In genomic region chr12:54709691-54710493, GRCm38 (mm10) we compare ENCODE assay signal across 8 mouse cellular contexts. TPM values are rescaled to one million over a fixed set of nuclear protein-coding genes. Genes with fewer than 3 reads are reported as not detected.
A peak's percentile ranks its signal among the peaks of the same experiment; 100 is the strongest.
DNase-seq lines count a peak whose midpoint lies in the region; ATAC-seq and TF ChIP-seq lines count a peak whose summit lies in the region.
"Not testable (repeated sequence)": the region's sequence is repeated elsewhere in the genome, so short reads cannot be mapped to it uniquely, and the experiment has no call there.

No protein-coding gene starts in this region.

- not testable (repeated sequence) for TF ChIP-seq EP300 in liver, postnatal 0 days (IDR thresholded peaks at IDR 0.05; ENCODE audit: low read depth); stomach, postnatal 0 days (optimal IDR thresholded peaks at IDR 0.05)

- not testable (repeated sequence) for H3K4me2 ChIP-seq in heart, embryonic 11.5 days; hindbrain, embryonic 16.5 days (ENCODE audit: low read length); liver, postnatal 0 days (ENCODE audit: low read depth, low read length); midbrain, embryonic 16.5 days (ENCODE audit: low read length); stomach, postnatal 0 days (replicated peaks; ENCODE audit: low read depth)

- peak; percentile 10 for DNase-seq in adrenal gland, adult 2 months
- DNase-seq in layer of hippocampus, adult 11-12 months (ENCODE audit: low spot score), result peak; percentile 2
- DNase-seq in liver, postnatal 0 days; stomach, postnatal 0 days (ENCODE audit: low spot score): not testable (repeated sequence)

- 1% methylated on average over 11 of the region's 44 CpGs for WGBS in heart, embryonic 11.5 days (ENCODE audit: insufficient replicate concordance)
- WGBS in hindbrain, embryonic 16.5 days, result 0% methylated on average over 8 of the region's 44 CpGs
- 0% methylated on average over 4 of the region's 44 CpGs for WGBS in liver, postnatal 0 days (ENCODE audit: insufficient replicate concordance)
- WGBS in midbrain, embryonic 16.5 days, result 1% methylated on average over 8 of the region's 44 CpGs
- WGBS in stomach, postnatal 0 days, result 0% methylated on average over 8 of the region's 44 CpGs

- not testable (repeated sequence) for H3K27ac ChIP-seq in heart, embryonic 11.5 days (ENCODE audit: low read depth, low read length); hindbrain, embryonic 16.5 days (ENCODE audit: low read depth, low read length); liver, postnatal 0 days (ENCODE audit: low read depth); midbrain, embryonic 16.5 days (ENCODE audit: low read length); stomach, postnatal 0 days (replicated peaks)

- ATAC-seq in erythroid progenitor cell, adult 5-6 weeks (replicated peaks; ENCODE audit: low FRiP score, poor library complexity, severe bottlenecking), result peak; percentile 75
- ATAC-seq in heart, embryonic 11.5 days (replicated peaks; ENCODE audit: insufficient number of reproducible peaks, low FRiP score, low TSS enrichment), result peak; percentile 67
- ATAC-seq in hindbrain, embryonic 16.5 days, result peak; percentile 84
- peak; percentile 22 for ATAC-seq in liver, postnatal 0 days
- ATAC-seq in midbrain, embryonic 16.5 days, result peak; percentile 84
- ATAC-seq in stomach, postnatal 0 days (ENCODE audit: low FRiP score, low TSS enrichment), result peak; percentile 42

- not testable (repeated sequence) for H3K4me3 ChIP-seq in heart, embryonic 11.5 days (ENCODE audit: low read depth, low read length); hindbrain, embryonic 16.5 days (ENCODE audit: low read length); liver, postnatal 0 days (ENCODE audit: low read depth, low read length); midbrain, embryonic 16.5 days (ENCODE audit: low read depth, low read length); stomach, postnatal 0 days (ENCODE audit: low read depth, low read length)

- H3K36me3 ChIP-seq in heart, embryonic 11.5 days (ENCODE audit: control insufficient read depth, insufficient read depth, low read length); hindbrain, embryonic 16.5 days (ENCODE audit: control insufficient read depth, insufficient read depth, low read length); liver, postnatal 0 days (replicated peaks; ENCODE audit: insufficient read depth, low read length); midbrain, embryonic 16.5 days (ENCODE audit: control insufficient read depth, insufficient read depth, low read length); stomach, postnatal 0 days (ENCODE audit: control insufficient read depth, insufficient read depth, low read length): not testable (repeated sequence)

- not testable (repeated sequence) for H3K27me3 ChIP-seq in heart, embryonic 11.5 days (ENCODE audit: control insufficient read depth, insufficient read depth, low read length); hindbrain, embryonic 16.5 days (replicated peaks; ENCODE audit: control insufficient read depth, insufficient read depth, low read length); liver, postnatal 0 days (ENCODE audit: insufficient read depth, low read length); midbrain, embryonic 16.5 days (ENCODE audit: control insufficient read depth, insufficient read depth, low read depth, low read length); stomach, postnatal 0 days (ENCODE audit: control insufficient read depth, insufficient read depth, low read length)

- TF ChIP-seq CTCF in liver, postnatal 0 days (IDR thresholded peaks at IDR 0.05; ENCODE audit: low read depth); stomach, postnatal 0 days (IDR thresholded peaks at IDR 0.05; ENCODE audit: low read depth): not testable (repeated sequence)

- H3K9ac ChIP-seq in heart, embryonic 11.5 days (ENCODE audit: low read depth, low read length); hindbrain, embryonic 16.5 days (ENCODE audit: low read depth, low read length); liver, postnatal 0 days (replicated peaks); midbrain, embryonic 16.5 days (ENCODE audit: low read depth, low read length); stomach, postnatal 0 days (ENCODE audit: low read length): not testable (repeated sequence)

- not testable (repeated sequence) for H3K4me1 ChIP-seq in heart, embryonic 11.5 days (ENCODE audit: control insufficient read depth, insufficient read depth, low read length); hindbrain, embryonic 16.5 days (ENCODE audit: control insufficient read depth, insufficient read depth, low read depth, low read length); liver, postnatal 0 days (ENCODE audit: insufficient read depth); midbrain, embryonic 16.5 days (ENCODE audit: control insufficient read depth, insufficient read depth, low read length); stomach, postnatal 0 days (replicated peaks; ENCODE audit: control insufficient read depth, insufficient read depth)

- H3K9me3 ChIP-seq in heart, embryonic 11.5 days (replicated peaks; ENCODE audit: control insufficient read depth, low read length); hindbrain, embryonic 16.5 days (ENCODE audit: control insufficient read depth, low read length); liver, postnatal 0 days (ENCODE audit: low read length); midbrain, embryonic 16.5 days (replicated peaks; ENCODE audit: control insufficient read depth, low read length, poor library complexity, severe bottlenecking); stomach, postnatal 0 days (ENCODE audit: control insufficient read depth, low read length): not testable (repeated sequence)

RNA-seq across cellular contexts. Expression of gene Eapp, which starts 14.2 kb away (rescaled TPM):
- total RNA-seq in adrenal gland, adult 2 months (2021), result 10 to 100 TPM; 38.5 to 43.3 TPM
- polyA plus RNA-seq in adrenal gland, adult 2 months (2012; rRNA removed), result 12.4 and 18.7 TPM in 2 replicates
- 46.1 and 46.9 TPM in 2 replicates for total RNA-seq in erythroid progenitor cell, adult 5-6 weeks (2015; ENCODE audit: low replicate concordance)
- total RNA-seq in erythroid progenitor cell, adult 5-6 weeks (2017; ENCODE audit: low replicate concordance), result 24.0 and 48.3 TPM in 2 replicates
- 49.9 and 52.4 TPM in 2 replicates for polyA plus RNA-seq in heart, embryonic 11.5 days (2014; fragmentation: Nextera tagmentation; extraction: Ambion mirVana)
- 73.4 and 81.1 TPM in 2 replicates for polyA plus RNA-seq in hindbrain, embryonic 16.5 days (2015; fragmentation: Nextera tagmentation; extraction: Ambion mirVana)
- polyA plus RNA-seq in liver, postnatal 0 days (2015; fragmentation: Nextera tagmentation; extraction: Ambion mirVana), result 40.3 and 44.2 TPM in 2 replicates
- 82.1 and 84.0 TPM in 2 replicates for polyA plus RNA-seq in midbrain, embryonic 16.5 days (2015; fragmentation: Nextera tagmentation; extraction: Ambion mirVana)
- polyA plus RNA-seq in stomach, postnatal 0 days (2015; fragmentation: Nextera tagmentation; extraction: Ambion mirVana), result 63.9 and 66.0 TPM in 2 replicates

RNA-seq across cellular contexts. Expression of gene Sptssa, which starts 53.5 kb away (rescaled TPM):
- 10 to 100 TPM; 54.6 to 90.1 TPM for total RNA-seq in adrenal gland, adult 2 months (2021)
- polyA plus RNA-seq in adrenal gland, adult 2 months (2012; rRNA removed), result 119 and 138 TPM in 2 replicates
- total RNA-seq in erythroid progenitor cell, adult 5-6 weeks (2015; ENCODE audit: low replicate concordance), result 42.3 and 45.8 TPM in 2 replicates
- 12.9 and 34.0 TPM in 2 replicates for total RNA-seq in erythroid progenitor cell, adult 5-6 weeks (2017; ENCODE audit: low replicate concordance)
- 125 and 140 TPM in 2 replicates for polyA plus RNA-seq in heart, embryonic 11.5 days (2014; fragmentation: Nextera tagmentation; extraction: Ambion mirVana)
- 198 and 213 TPM in 2 replicates for polyA plus RNA-seq in hindbrain, embryonic 16.5 days (2015; fragmentation: Nextera tagmentation; extraction: Ambion mirVana)
- polyA plus RNA-seq in liver, postnatal 0 days (2015; fragmentation: Nextera tagmentation; extraction: Ambion mirVana), result 119 and 134 TPM in 2 replicates
- 202 and 208 TPM in 2 replicates for polyA plus RNA-seq in midbrain, embryonic 16.5 days (2015; fragmentation: Nextera tagmentation; extraction: Ambion mirVana)
- polyA plus RNA-seq in stomach, postnatal 0 days (2015; fragmentation: Nextera tagmentation; extraction: Ambion mirVana), result 163 and 168 TPM in 2 replicates

Comparison
In these comparisons a context has a peak if more than half of its experiments do, and no peak if none do; other contexts are left out.
1. ATAC-seq: peak in every context shown above with its lines; median percentile 84 in hindbrain, embryonic 16.5 days; 84 in midbrain, embryonic 16.5 days; 75 in erythroid progenitor cell, adult 5-6 weeks; 67 in heart, embryonic 11.5 days; 42 in stomach, postnatal 0 days; 22 in liver, postnatal 0 days.